Mouse (Mus musculus) liver, postnatal 0 days (tissue): ENCODE measurements around the gene Rnf141.

Source experiments
- CTCF ChIP-seq: sonication (generic); IDR thresholded peaks from 2 replicates; pipeline ENCODE4 v1.5.1; 2016; ENCODE audit warnings: antibody characterized with exemption, low read depth
- EP300 ChIP-seq: IDR thresholded peaks from 2 replicates; pipeline ENCODE4 v1.6.1; 2016; ENCODE audit warnings: antibody characterized with exemption, low read depth, mild to moderate bottlenecking

GRCm38 (mm10) chr7:110878028-110878427 is 33.8 kb upstream of the Rnf141 start:
- TF ChIP-seq EP300 (no peak), CTCF (no peak)
